Mouse (Mus musculus) thymus, adult 2 months (tissue): Measurements from ENCODE around the gene Farp1. TPM values are rescaled to one million over a fixed set of nuclear protein-coding genes. Genes with fewer than 3 reads are reported as not detected.

Source experiments
- DNase-seq: peaks from one replicate; pipeline ENCODE4 v3.0.0; 2021
- H3K27ac ChIP-seq: fragments of 200-500 bp; 2 replicates; pipeline ENCODE4 v1.5.1; 2012; ENCODE audit warnings: low read length, control low read depth; ENCODE audit not compliant: control insufficient read depth, insufficient read depth
- H3K27me3 ChIP-seq: fragments of 200-500 bp; 2 replicates; pipeline ENCODE4 v1.6.1; 2012; ENCODE audit warnings: mild to moderate bottlenecking, low read length, moderate library complexity, mixed read lengths; ENCODE audit not compliant: control insufficient read depth, insufficient read depth
- H3K36me3 ChIP-seq: fragments of 200-500 bp; 2 replicates; pipeline ENCODE4 v1.6.1; 2012; ENCODE audit warnings: mild to moderate bottlenecking, low read length, moderate library complexity; ENCODE audit not compliant: control insufficient read depth, insufficient read depth
- H3K4me1 ChIP-seq: fragments of 200-500 bp; replicated peaks from 2 replicates; pipeline ENCODE4 v1.6.1; 2012; ENCODE audit warnings: low read length; ENCODE audit not compliant: control insufficient read depth, insufficient read depth
- H3K4me3 ChIP-seq: fragments of 200-500 bp; 2 replicates; pipeline ENCODE4 v1.5.1; 2012; ENCODE audit warnings: mild to moderate bottlenecking, low read length, control low read depth, moderate library complexity; ENCODE audit not compliant: control insufficient read depth, insufficient read depth
- CTCF ChIP-seq: fragments of 200-500 bp; IDR thresholded peaks from 2 replicates; pipeline ENCODE4 v1.5.1; 2012; ENCODE audit warnings: mild to moderate bottlenecking, control low read depth, low read length, moderate library complexity, borderline replicate concordance; ENCODE audit not compliant: control insufficient read depth, poor library complexity, insufficient read depth; ENCODE audit errors: extremely low read depth
- POLR2A ChIP-seq: fragments of 200-500 bp; IDR thresholded peaks from 2 replicates; pipeline ENCODE4 v1.6.1; 2012; ENCODE audit warnings: mild to moderate bottlenecking, low read length, control low read depth, moderate library complexity; ENCODE audit not compliant: control insufficient read depth, poor library complexity, insufficient read depth; ENCODE audit errors: extremely low read depth
- WGBS: fragments of 180-500 bp; shearing (Covaris S2); methylation state at CpG from one replicate; pipeline ENCODE4 v1.1.7; 2018; 5-methylcytosine and 5-hydroxymethylcytosine counted together
- polyA plus RNA-seq: library from polyadenylated mRNA; depleted of rRNA; stranded (reverse); fragments of >200 nt; gene quantifications from 2 replicates; pipeline ENCODE4 v1.2.3, GENCODE M21; 2012

The Farp1 gene
- polyA plus RNA-seq, 1 experiment, result 5.1 TPM

DNA sequence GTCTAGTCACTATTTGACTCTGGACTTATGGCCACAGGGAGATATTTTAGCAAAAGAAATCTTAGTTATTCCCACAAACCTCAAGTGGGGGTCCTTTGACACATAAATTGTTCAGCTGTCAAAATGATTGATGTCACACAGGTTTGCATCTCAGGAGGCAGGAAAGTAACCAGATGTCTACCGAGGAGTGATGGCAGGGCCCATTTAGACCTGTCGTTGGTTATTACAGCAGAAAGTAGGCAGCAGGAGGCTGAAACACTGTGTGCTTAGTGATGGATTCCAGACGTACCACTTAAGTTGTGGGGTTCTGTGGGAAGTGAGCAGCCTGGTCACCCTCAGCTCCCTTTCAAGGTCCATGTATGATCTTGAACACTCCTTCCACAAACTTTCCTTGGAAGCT, 99.4 kb downstream of the Farp1 start:
- TF ChIP-seq CTCF (no peak), POLR2A (no peak)
- Histone ChIP-seq H3K27me3 (no peaks in the 10 kb centered on the region), H3K4me1 (no peaks in the 10 kb centered on the region), H3K4me3 (no peak overlapping the region), H3K27ac (no peak overlapping the region), H3K36me3 (no peaks in the 10 kb centered on the region)
- no peak for DNase-seq
- 75% methylated on average over 3 of the region's 3 CpGs for WGBS

DNA sequence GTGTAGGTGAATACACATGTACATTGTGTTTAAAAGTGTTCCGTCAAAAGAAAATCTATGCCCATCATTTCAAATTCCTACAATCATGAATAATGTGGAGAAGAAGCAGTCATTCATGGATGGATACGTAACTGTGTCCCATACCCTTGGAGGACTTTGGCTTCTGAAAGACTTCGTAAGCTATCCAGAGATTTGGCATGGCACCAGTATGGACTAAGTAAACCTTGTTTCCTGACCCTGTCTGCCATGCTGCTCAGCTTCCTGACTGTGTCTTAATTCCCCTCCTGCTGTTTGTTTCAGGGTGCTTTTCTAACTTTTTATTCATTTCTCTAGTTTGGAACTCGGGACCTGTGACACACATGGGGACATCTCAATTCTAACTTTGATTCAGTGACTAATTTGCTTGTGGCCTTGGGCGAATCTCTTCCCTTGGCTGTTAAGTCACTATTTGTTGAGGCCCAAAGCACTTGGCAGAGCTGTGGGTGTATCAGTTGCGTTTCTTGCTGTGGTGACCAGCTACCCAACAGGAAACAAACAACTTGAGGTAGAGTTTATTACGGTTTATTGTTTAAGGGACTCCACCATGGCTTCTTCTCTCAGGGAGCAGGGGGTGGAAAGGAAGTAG, 108.9 kb downstream of the Farp1 start:
- WGBS, result 87% methylated on average over 7 of the region's 7 CpGs
- no peak overlapping the region for H3K27ac ChIP-seq
- TF ChIP-seq POLR2A, result no peak
- TF ChIP-seq CTCF, result no peak
- H3K4me3 ChIP-seq, result no peak overlapping the region
- DNase-seq, result no peak
- H3K36me3 ChIP-seq, result no peaks in the 10 kb centered on the region
- no peaks in the 10 kb centered on the region for H3K27me3 ChIP-seq
- peaks cover 4% of the 10 kb centered on the region; the same call in 1 of the 2 replicates for H3K4me1 ChIP-seq

DNA sequence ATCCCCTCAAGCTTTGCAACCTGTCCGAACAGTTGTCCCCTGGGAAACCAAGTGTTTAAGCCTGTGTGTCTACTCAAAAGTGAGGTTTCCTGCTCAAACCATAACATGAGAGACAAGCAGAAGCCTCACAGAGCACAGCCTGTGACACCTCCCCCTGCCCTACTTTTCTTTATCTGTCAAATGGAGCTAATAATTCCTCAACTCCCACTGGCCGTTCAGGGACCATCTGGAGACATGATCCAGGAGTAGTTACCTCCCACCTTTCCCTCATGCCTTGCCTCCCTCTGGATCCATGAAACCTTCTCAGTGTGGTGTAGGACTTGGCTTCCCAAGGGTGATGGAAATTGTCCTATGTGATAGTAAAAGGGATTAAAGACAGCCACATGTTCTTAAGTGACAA, 109.5 kb downstream of the Farp1 start:
- WGBS, result 93% methylated on average over 2 of the region's 2 CpGs
- no peak for TF ChIP-seq CTCF
- TF ChIP-seq POLR2A, result no peak
- H3K36me3 ChIP-seq, result no peaks in the 10 kb centered on the region
- H3K4me3 ChIP-seq, result no peak overlapping the region
- H3K4me1 ChIP-seq, result peaks cover 4% of the 10 kb centered on the region; the same call in 1 of the 2 replicates
- H3K27me3 ChIP-seq, result no peaks in the 10 kb centered on the region
- no peak for DNase-seq
- no peak overlapping the region for H3K27ac ChIP-seq

DNA sequence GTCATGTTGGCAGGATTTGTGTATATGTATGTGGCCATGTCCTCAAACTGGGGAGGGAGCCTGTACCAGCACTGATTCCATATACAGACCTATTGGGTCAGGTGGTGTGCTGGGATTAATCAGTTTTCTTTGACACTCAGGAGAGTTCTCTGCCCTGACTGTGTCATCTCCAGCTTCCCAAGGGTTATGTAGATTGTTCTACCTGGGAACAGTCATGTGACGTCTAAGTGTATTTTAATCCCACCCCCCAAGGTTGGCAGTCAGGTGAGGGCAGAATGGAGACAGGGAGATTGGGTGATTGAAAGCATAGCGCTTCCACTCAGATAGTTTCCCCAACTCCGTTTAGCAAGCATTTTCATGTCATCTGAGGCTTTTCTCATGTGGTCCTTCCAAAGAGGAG, 110.3 kb downstream of the Farp1 start:
- DNase-seq, result no peak
- WGBS, result 89% methylated on average over 3 of the region's 3 CpGs
- H3K36me3 ChIP-seq, result no peaks in the 10 kb centered on the region
- H3K27ac ChIP-seq, result no peak overlapping the region
- TF ChIP-seq POLR2A (no peak), CTCF (no peak)
- H3K4me1 ChIP-seq, result peaks cover 4% of the 10 kb centered on the region; the same call in 1 of the 2 replicates
- H3K27me3 ChIP-seq, result no peaks in the 10 kb centered on the region
- no peak overlapping the region for H3K4me3 ChIP-seq

DNA sequence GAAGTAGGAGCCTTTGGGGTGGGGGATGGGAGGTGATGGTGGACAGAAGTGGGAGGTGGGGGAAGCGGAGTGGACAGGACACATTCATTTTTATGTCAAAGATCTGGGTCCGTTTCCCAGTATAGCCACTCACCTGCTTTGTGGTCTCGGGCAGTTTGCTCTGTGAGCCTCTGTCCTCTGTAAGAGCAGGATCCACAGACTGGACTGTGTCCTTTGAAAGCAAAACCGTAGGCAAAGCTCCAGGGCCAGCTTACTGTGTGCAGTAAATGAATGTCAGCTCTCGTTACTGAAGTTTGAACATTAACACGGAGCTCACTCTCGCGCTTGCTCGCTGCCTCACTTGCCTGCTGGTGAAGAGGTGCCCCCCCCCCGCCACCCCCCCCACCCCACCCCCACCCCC, 110.7 kb downstream of the Farp1 start:
- Histone ChIP-seq H3K27ac (no peak overlapping the region), H3K27me3 (no peaks in the 10 kb centered on the region), H3K4me3 (no peak overlapping the region), H3K4me1 (peaks cover 4% of the 10 kb centered on the region; the same call in 1 of the 2 replicates), H3K36me3 (no peaks in the 10 kb centered on the region)
- DNase-seq, result no peak
- TF ChIP-seq POLR2A (no peak), CTCF (no peak)
- WGBS, result 37% methylated on average over 10 of the region's 10 CpGs

DNA sequence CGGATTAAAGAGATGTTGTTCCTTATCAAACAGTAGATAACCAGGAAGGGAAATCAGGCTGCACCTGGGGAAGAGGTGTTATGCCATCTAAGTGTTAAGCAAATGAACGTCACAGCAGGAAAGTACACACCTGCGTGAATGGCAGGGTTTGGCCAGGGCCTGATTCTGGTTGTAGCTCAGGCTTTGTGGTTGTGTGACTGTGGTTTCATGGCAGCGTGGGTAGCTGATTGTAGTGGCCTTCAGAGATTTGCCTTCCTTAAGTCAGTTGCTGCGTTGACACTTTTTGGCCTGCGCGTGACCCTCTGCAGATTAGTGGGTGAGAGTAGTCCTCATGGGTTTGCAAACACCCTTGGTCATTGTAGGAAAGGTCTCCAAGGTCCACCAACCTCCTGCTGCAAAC, 111.2 kb downstream of the Farp1 start:
- no peak for TF ChIP-seq POLR2A
- no peak for TF ChIP-seq CTCF
- no peak overlapping the region for H3K27ac ChIP-seq
- 15% methylated on average over 7 of the region's 7 CpGs for WGBS
- no peaks in the 10 kb centered on the region for H3K27me3 ChIP-seq
- no peaks in the 10 kb centered on the region for H3K36me3 ChIP-seq
- no peak overlapping the region for H3K4me3 ChIP-seq
- DNase-seq, result no peak
- H3K4me1 ChIP-seq, result peaks cover 4% of the 10 kb centered on the region; the same call in 1 of the 2 replicates
